Mouse (Mus musculus) gastrocnemius, postnatal 4 days (tissue): ENCODE measurements around the gene Mapkapk2. TPM values are rescaled to one million over a fixed set of nuclear protein-coding genes. Genes with fewer than 3 reads are reported as not detected.

Experiments used
- DNase-seq, 2 experiments: peaks; one replicate each; pipeline ENCODE4 v3.0.0; 2021 to 2022; ENCODE audit warnings: low spot score in 2 of 2, mixed read lengths in 2 of 2
- total RNA-seq, 2 experiments: library from RNA; stranded (reverse); gene quantifications; 2 replicates each; pipeline ENCODE4 v1.2.3; 2021

Mapkapk2 gene
- total RNA-seq, 2 experiments from 2014 or later: 159 to 163 TPM

- peak; percentile 46 to 59 for DNase-seq
These were observed 18.3 kb upstream of the Mapkapk2 start for GRCm38 (mm10) chr1:131115932-131116331.

DNA sequence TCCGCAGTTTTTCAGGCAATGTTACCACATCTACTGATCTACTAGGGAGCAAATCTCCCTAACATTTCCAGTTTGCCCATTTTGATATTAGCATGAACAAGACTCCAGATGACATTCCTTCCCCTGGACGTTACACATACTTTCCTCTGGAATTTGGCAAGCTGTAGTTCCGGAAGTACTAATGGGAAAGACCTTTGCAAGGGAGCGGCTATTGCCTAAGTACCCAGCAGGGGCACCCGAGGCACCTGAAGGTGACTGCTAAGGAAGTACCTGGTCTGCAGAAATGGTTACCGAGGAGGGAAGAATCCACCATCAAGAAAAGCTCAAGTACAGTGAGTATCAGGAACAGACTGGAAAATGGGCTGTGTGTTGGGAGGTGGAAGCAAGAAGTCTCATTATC is 14.9 kb upstream of the Mapkapk2 start:
- DNase-seq: no peak

DNA sequence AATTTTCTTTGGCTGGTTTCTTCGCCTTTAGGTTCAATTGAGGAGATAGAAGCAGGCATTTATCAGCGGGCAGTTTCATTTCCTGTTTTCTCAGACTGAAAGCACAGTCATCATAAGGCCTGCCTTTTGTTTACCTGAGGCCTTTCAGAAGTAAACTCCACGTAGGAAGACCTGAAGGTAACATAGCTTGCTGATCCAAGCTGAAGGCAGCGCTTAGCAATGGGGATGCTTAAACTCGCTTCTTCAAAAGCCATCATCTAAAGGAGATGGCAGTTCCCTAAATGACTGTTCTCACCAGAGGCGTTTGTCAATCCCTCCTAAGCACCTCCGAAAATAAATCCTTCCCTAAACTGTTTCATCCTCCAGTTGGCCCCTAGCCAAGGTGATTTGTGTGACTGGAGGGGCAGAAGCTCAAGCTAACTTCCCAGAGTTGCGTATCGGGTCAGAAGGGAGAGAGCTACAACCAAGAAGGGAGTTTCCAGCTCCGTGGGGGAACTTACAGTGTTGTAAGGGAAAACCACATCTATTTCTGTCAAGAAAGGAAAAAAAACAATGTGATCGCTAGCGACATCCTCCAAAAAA is 13.0 kb upstream of the Mapkapk2 start:
- DNase-seq: peak in 1 of 2 experiments; percentile 36

- DNase-seq: no peak
These were observed 10.1 kb upstream of the Mapkapk2 start for GRCm38 (mm10) chr1:131107575-131108308.

- no peak for DNase-seq
These were observed 6.3 kb upstream of the Mapkapk2 start for GRCm38 (mm10) chr1:131103776-131104424.

GRCm38 (mm10) chr1:131100808-131101207 is 3.2 kb upstream of the Mapkapk2 start:
- DNase-seq: no peak

GRCm38 (mm10) chr1:131096803-131097699 is 575 bp downstream of the Mapkapk2 start:
- peak; percentile 42 to 70 for DNase-seq

- no peak for DNase-seq
These were observed 1.4 kb downstream of the Mapkapk2 start for GRCm38 (mm10) chr1:131096132-131096695.

DNA sequence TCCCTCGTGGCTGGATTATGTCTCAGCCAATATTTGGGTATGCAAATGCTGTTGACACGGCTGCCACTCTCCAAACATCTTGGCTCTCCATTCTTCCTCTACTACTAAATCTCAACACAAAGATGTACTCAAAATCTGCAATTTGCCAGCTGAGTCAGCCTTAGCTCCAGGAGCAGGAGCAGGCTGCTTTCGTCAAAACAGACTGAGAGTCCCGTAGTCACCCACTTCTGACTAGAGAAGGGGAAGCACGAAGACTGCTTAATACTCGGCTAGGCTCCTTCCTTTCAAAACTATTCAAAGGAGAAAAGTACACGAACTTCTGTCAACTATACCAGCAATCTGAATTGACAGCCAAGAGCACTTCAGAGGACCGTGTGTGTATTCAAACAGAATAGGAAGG is 2.1 kb downstream of the Mapkapk2 start:
- no peak for DNase-seq

- no peak for DNase-seq
These were observed 3.7 kb downstream of the Mapkapk2 start for GRCm38 (mm10) chr1:131093889-131094288.

GRCm38 (mm10) chr1:131092846-131093245 is 4.8 kb downstream of the Mapkapk2 start:
- no peak for DNase-seq

DNA sequence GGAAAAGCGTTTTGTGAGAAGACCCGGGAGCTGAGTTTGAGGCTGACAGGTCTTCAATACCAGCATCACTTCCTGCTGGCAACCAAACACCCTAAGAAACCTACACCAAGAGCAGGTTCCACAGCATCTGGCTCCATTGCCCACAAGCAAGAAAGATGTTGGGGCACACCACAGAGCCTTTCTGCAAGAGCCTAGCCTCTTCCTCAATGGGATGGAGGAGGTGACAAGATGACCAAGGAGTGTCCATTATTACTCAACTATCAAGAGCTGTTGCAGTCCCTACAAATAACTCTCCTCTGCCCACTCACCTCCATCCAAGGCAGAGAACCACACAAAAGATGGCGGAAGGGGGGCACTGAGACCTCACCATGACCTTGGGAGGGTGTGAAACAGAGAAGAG is 5.5 kb downstream of the Mapkapk2 start:
- no peak for DNase-seq

- DNase-seq: no peak
These were observed 6.1 kb downstream of the Mapkapk2 start for GRCm38 (mm10) chr1:131091481-131091880.

GRCm38 (mm10) chr1:131090877-131091276 is 6.7 kb downstream of the Mapkapk2 start:
- DNase-seq: no peak

DNA sequence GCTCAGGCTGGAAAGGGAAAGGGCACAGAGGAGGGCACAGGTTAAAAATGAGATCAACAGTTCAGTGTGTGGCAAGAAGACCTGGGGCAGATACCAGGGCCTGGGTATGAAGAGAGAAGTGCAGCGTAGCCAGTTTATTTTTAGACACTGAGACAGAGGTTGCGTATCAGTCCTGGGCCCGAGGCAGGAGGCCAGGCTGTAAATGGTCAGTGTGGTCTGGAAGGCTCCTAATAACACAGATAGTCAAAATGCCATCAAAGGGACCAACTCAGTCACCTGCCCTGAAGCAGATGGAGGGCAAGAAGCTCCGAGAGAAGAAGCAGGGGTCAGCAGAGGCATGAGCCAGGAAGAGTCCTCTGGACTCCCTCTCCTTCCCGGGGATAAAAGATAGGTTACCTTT is 7.4 kb downstream of the Mapkapk2 start:
- no peak for DNase-seq

DNA sequence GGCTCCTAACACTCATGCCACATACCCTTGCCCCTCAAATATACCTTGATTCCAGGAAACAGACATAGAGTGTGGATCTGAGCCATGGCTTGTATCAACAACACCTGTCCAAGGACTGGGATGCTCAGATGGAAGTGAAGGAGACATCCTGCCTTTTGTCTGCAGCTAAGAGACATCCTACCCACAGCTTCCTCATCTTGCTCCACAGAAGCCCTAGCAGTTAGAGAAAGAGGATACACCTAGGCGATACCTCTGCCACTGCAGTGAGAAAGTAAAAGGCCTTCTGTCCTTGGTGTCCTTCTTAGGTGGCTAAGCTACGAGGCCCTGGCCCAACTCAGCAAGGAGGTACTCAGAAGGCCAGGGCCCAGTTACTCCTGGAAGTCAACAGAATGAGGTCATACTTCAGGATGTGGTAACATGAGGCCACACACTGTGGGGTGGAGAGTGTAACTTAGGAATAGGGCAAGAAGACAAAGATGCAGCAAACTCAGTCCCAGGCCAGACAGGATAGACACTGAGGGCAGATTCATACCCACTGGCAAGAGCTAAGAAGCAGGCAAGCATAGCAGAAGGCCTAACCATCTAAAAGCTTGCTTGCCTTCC is 8.0 kb downstream of the Mapkapk2 start:
- DNase-seq: no peak

- no peak for DNase-seq
These were observed 9.1 kb downstream of the Mapkapk2 start for GRCm38 (mm10) chr1:131088547-131088946.

GRCm38 (mm10) chr1:131086907-131087306 is 10.7 kb downstream of the Mapkapk2 start:
- DNase-seq: no peak

DNA sequence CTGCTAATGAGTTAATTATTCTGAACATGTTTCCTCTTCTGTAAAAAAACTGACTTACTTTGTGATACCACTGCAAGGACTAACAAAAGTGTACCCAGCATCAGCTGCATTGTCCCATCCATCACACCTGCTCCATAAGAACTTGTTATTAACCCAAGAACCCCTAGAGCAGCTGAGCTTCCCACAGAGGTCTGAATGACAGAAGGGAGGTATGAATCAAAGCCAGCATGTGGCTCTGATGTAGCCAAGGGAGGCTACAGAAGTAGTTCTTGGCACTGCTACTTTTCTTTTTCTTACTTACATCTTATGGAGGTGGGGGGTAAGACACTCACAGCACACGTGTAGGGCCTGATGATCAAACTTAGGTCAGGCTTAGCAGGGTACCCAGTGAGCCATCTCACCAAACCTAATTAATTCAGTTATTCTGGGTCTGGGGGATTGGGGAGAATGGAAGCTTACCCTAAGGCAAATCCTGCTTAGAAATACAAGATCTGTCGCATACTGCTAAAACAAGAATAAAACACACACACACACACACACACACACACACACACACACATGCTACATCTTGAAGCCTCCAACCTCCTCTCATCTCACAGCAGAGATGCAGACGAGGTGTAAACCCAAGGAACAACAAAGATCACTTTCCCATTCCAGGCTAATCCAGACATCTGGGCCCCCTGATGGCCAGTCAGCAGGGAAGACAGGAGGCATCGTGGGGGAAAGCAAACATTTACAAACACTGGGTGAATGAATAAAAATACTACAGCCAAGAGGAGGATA is 11.5 kb downstream of the Mapkapk2 start:
- DNase-seq: no peak

GRCm38 (mm10) chr1:131085272-131085671 is 12.4 kb downstream of the Mapkapk2 start:
- DNase-seq: no peak
